Mouse (Mus musculus) C2C12 (cell line): Measurements from ENCODE around the gene Hpse2.

Source experiments
- CEBPB ChIP-seq: IDR thresholded peaks from one replicate; pipeline ENCODE4 v1.6.1; 2011; ENCODE audit warnings: low read depth, mild to moderate bottlenecking, control low read depth, moderate library complexity
- CTCF ChIP-seq: IDR thresholded peaks from one replicate; pipeline ENCODE4 v1.5.1; 2011; ENCODE audit not compliant: control insufficient read depth, insufficient read depth, insufficient read length

- no peak for TF ChIP-seq CEBPB
- no peak for TF ChIP-seq CTCF
Observed at GRCm38 (mm10) chr19:42909719-42910118, 478.4 kb downstream of the Hpse2 start.
